Mouse (Mus musculus) ES-Bruce4 (cell line): Measurements from ENCODE around the gene Mrs2.

ENCODE experiments used
- CTCF ChIP-seq: IDR thresholded peaks from one replicate; pipeline ENCODE4 v1.8.1; 2011; ENCODE audit warnings: low read depth, low read length
- POLR2A ChIP-seq: IDR thresholded peaks from one replicate; pipeline ENCODE4 v1.8.1; 2011; ENCODE audit warnings: low read length; ENCODE audit not compliant: insufficient read depth

DNA sequence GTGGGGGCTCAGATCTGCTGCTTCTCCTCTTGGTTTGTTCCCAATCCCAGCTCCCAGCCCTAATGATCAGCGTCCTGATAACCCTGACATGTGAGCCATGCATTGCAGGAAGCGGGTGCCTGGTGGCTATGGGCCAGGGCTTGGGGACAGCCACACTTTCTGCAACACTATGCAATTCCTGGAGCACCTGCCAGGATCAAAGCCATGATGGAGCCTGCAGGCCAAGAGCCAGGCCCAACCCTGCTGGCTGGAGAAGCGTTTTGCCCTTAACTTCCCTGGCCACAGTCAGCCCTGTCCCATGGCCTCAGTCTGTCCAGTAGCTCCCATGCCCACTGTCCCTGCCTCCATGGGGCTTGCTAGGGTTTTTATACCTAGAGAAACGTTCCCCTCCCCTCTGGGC, 2.2 kb upstream of the Mrs2 start:
- TF ChIP-seq CTCF (no peak), POLR2A (no peak)
